Mouse (Mus musculus) heart, embryonic 14.5 days (tissue): ENCODE measurements around the gene Hnrnpul2. TPM values are rescaled to one million over a fixed set of nuclear protein-coding genes. Genes with fewer than 3 reads are reported as not detected.

ENCODE experiments used
- ATAC-seq: fragments of 200-750 bp; cut with Nextera tagmentation; 2 replicates; pipeline ENCODE4 v1.8.0; 2017; ENCODE audit warnings: low read depth, moderate TSS enrichment; ENCODE audit not compliant: insufficient number of reproducible peaks, insufficient read depth, low FRiP score
- H3K27ac ChIP-seq, 2 experiments: fragments of 200-500 bp in 1 of 2; fragments of 300-500 bp in 1 of 2; sonication (generic) in 1 of 2; replicated peaks in 1 of 2; 2 replicates each; pipeline ENCODE4 v1.5.1; 2012 to 2014; ENCODE audit warnings: low read depth in 2 of 2, low read length in 2 of 2, control low read depth in 1 of 2, mild to moderate bottlenecking in 1 of 2, mixed read lengths in 1 of 2; ENCODE audit not compliant: control insufficient read depth in 1 of 2, insufficient read depth in 1 of 2
- H3K27me3 ChIP-seq: fragments of 300-500 bp; sonication (generic); 2 replicates; pipeline ENCODE4 v1.6.1; 2014; ENCODE audit warnings: mild to moderate bottlenecking, low read length, control low read depth; ENCODE audit not compliant: control insufficient read depth, insufficient read depth
- H3K36me3 ChIP-seq: fragments of 300-500 bp; sonication (generic); 2 replicates; pipeline ENCODE4 v1.6.1; 2014; ENCODE audit warnings: mild to moderate bottlenecking, control low read depth, low read length, mixed read lengths; ENCODE audit not compliant: control insufficient read depth, insufficient read depth
- H3K4me1 ChIP-seq, 2 experiments: fragments of 200-500 bp in 1 of 2; fragments of 300-500 bp in 1 of 2; sonication (generic) in 1 of 2; 2 replicates each; pipeline ENCODE4 v1.6.1; 2012 to 2014; ENCODE audit warnings: low read length in 2 of 2, control low read depth in 1 of 2, mixed read lengths in 1 of 2; ENCODE audit not compliant: control insufficient read depth in 2 of 2, insufficient read depth in 2 of 2
- H3K4me2 ChIP-seq: fragments of 300-500 bp; sonication (generic); 2 replicates; pipeline ENCODE4 v1.6.1; 2014; ENCODE audit warnings: mild to moderate bottlenecking, low read length
- H3K4me3 ChIP-seq, 2 experiments: fragments of 200-500 bp in 1 of 2; fragments of 300-500 bp in 1 of 2; sonication (generic) in 1 of 2; 2 replicates each; pipeline ENCODE4 v1.5.1; 2012 to 2014; ENCODE audit warnings: low read length in 2 of 2, mild to moderate bottlenecking in 2 of 2, control low read depth in 1 of 2, low read depth in 1 of 2, moderate library complexity in 1 of 2; ENCODE audit not compliant: control insufficient read depth in 1 of 2, insufficient read depth in 1 of 2
- H3K9ac ChIP-seq: fragments of 300-500 bp; sonication (generic); 2 replicates; pipeline ENCODE4 v1.6.1; 2014; ENCODE audit warnings: mild to moderate bottlenecking, low read length
- H3K9me3 ChIP-seq: fragments of 300-500 bp; sonication (generic); 2 replicates; pipeline ENCODE4 v1.6.1; 2016; ENCODE audit warnings: low read length, control low read depth; ENCODE audit not compliant: control insufficient read depth
- WGBS: fragments of 180-500 bp; shearing (Covaris S2); extraction: QIAGEN DNeasy Blood & Tissue Kit; methylation state at CpG from one replicate; pipeline ENCODE4 v1.1.7; 2014; 5-methylcytosine and 5-hydroxymethylcytosine counted together
- polyA plus RNA-seq: library from polyadenylated mRNA; unstranded; fragments of >200 nt; fragmentation: Nextera tagmentation; extraction: Ambion mirVana; gene quantifications from 2 replicates; pipeline ENCODE4 v1.2.1, GENCODE M21; 2014

The Hnrnpul2 gene
- polyA plus RNA-seq, 1 experiment from 2014 or later = 5.0 TPM

DNA sequence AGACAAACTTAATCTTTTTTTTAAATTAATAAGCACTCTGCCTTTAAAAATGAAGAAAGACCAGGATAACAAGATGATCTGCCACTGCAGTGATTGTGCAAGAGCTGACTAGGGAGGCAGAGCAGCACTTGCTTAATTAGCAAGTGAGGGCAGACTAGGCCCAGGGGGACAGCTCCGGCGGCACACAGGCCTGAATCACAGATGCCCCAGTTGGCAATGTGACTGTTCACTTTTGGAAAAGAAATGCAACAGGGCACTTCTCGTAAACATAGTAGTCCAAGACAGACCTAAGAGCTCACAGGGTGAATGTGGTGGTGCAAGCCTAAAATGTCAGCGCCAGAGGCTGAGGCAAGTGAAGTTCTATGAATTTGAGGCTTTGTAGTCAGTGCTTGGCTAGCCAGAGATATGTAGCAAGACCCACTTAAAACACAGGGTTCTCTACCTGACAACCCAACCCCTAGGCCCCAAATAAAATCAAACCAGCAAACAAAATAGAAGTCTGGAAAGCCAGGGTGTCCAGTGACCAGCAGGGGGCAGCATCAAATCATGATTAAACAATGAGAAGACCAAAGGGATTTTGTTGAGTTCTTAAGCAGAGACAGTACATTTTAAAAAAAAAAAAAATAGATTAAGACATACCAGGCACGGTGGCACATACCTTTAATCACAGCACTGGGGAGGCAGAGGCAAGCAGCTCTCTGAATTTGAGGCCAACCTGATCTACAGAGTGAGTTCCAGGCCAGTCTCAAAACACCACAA is 24.7 kb downstream of the Hnrnpul2 start:
- Histone ChIP-seq H3K27me3 (no peaks in the 10 kb centered on the region), H3K27ac (no peak overlapping the region), H3K4me1 (peaks cover 7 to 11% of the 10 kb centered on the region in 2 experiments; a peak in 3 of 4 replicates), H3K36me3 (peaks cover 56% of the 10 kb centered on the region), H3K4me2 (no peak overlapping the region), H3K4me3 (no peak overlapping the region), H3K9me3 (no peaks in the 10 kb centered on the region), H3K9ac (no peak overlapping the region)
- 58% methylated on average over 5 of the region's 5 CpGs for WGBS
- no peak for ATAC-seq

DNA sequence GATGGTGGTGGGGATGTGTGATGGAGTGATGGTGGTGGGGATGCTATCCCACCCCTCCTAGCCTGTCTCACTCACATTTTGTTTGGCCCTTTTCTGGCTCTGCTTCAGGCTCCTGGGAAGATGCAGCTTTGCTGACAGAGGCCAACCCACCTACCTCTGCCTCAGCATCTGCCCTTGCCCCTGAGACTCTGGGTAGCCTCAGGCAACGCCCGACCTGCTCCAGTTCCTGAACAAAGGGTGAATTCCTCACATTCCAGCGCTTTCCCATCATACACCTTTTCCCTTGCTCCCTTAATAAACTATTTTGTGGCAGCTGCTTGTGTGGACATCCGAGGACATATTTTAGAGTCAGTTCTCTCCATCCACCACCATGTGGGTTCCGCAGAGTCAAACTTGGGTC is 28.5 kb downstream of the Hnrnpul2 start:
- no peak for ATAC-seq
- WGBS = 81% methylated on average over 5 of the region's 5 CpGs
- H3K4me3 ChIP-seq = no peak overlapping the region

DNA sequence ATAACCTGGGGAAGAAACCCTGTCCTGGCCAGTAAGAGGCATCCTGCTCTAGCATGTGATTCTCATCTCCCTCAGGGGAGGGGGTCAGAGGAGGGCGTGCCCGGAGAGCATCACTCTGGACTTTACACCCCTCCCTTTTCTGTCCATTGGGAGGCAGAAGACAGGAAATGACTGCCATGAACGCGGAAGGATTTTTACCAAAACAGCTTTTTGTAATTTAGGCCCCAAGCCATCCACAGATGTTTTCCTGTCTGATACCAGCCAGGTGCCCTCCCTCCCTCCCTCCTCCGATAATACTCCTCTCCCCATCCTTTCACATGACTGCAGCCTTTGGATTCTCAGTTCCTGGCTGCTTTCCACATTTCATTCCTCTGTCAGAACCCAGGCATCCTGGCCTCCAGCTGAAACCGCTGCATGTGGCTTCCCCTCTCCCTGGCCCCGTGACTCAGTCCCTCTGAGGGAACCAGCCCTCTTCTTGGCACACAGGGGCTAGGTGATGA is 30.6 kb downstream of the Hnrnpul2 start, which contains the start of gene Lrrn4cl:
TSS of gene Lrrn4cl (plus strand) at position 367 of the 500 bp plus-strand sequence.
- Histone ChIP-seq H3K36me3 (peaks cover 33% of the 10 kb centered on the region), H3K4me2 (peak within 1 kb of the TSS; percentile 30), H3K4me1 (peaks cover 9 to 10% of the 10 kb centered on the region in 2 experiments), H3K4me3 (no peak within 1 kb of the TSS), H3K27ac (peak within 1 kb of the TSS; percentile 8 to 58; a peak in 2 of 4 replicates), H3K9me3 (no peaks in the 10 kb centered on the region), H3K9ac (peak within 1 kb of the TSS; percentile 58), H3K27me3 (no peaks in the 10 kb centered on the region)
- WGBS = 18% methylated on average over 7 of the region's 7 CpGs
- peak; percentile 57; the same call in 1 of the 2 replicates for ATAC-seq

More for the DNA sequence above, 28.5 kb downstream of the Hnrnpul2 start:
- H3K27me3 ChIP-seq = no peaks in the 10 kb centered on the region
- peaks cover 39% of the 10 kb centered on the region for H3K36me3 ChIP-seq
- peaks cover 9 to 10% of the 10 kb centered on the region in 2 experiments for H3K4me1 ChIP-seq
- no peak overlapping the region for H3K4me2 ChIP-seq
- H3K9me3 ChIP-seq = no peaks in the 10 kb centered on the region
- H3K27ac ChIP-seq = no peak overlapping the region
- H3K9ac ChIP-seq = no peak overlapping the region

DNA sequence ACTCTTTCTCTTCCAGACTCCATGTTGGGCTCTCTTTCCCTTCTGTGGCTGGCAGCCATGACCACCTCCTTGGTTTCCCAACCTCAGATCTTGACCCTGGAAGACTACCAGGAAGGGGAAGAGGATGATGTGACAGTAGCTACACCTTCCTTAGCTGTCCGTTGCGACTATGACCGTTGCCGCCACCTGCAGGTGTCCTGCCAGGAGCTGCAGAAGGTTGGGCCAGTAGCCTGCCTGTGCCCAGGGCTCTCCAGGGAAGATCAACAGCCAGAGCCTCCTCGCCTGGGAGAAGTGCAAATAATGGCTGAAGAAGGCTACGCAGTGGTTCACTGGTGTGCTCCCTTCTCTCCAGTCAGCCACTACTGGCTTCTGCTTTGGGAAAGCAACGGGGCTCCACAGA is 31.8 kb downstream of the Hnrnpul2 start:
- no peak overlapping the region for H3K9ac ChIP-seq
- no peaks in the 10 kb centered on the region for H3K9me3 ChIP-seq
- no peak overlapping the region for H3K27ac ChIP-seq
- no peak for ATAC-seq
- no peak overlapping the region for H3K4me3 ChIP-seq
- peaks cover 21% of the 10 kb centered on the region for H3K36me3 ChIP-seq
- no peaks in the 10 kb centered on the region for H3K27me3 ChIP-seq
- WGBS = 50% methylated on average over 7 of the region's 7 CpGs
- no peak overlapping the region for H3K4me2 ChIP-seq
- H3K4me1 ChIP-seq = peaks cover 9 to 10% of the 10 kb centered on the region in 2 experiments

DNA sequence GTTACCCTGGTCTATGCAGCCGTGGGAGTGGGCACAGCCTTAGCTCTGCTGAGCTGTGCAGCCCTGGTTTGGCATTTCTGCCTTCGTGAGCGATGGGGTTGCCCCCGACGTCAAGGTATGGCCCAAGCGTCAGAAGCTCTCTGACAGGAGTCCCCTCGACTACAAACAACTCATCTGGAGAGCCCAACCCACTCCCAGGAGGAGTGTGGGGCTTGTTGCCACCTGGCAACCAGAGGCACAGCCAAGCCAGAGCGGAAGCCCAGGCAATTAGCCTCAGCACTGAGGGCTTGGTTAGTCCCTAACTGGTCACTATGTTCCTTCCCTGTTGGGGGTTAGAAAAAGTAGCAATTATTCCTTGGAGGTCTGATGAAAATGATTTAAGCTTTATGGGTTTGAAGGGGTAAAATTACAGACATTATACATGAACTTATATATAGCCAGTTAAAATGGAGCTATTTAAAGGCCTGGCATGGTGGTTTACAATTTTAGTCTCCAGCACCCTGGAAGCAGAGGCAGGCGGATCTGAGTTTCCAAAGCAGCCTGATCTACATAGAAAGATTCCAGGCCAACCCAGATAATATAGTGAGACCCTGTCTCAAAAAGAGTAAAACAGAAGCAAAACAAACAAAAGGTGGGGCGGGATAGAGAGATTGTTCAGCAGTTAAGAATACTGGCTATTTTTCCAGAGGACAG is 32.6 kb downstream of the Hnrnpul2 start:
- 52% methylated on average over 10 of the region's 10 CpGs for WGBS
- H3K4me2 ChIP-seq = no peak overlapping the region
- H3K27ac ChIP-seq = no peak overlapping the region
- peaks cover 9 to 10% of the 10 kb centered on the region in 2 experiments for H3K4me1 ChIP-seq
- H3K4me3 ChIP-seq = no peak overlapping the region
- peaks cover 13% of the 10 kb centered on the region for H3K36me3 ChIP-seq
- no peaks in the 10 kb centered on the region for H3K27me3 ChIP-seq
- no peak for ATAC-seq
- no peak overlapping the region for H3K9ac ChIP-seq
- no peaks in the 10 kb centered on the region for H3K9me3 ChIP-seq

DNA sequence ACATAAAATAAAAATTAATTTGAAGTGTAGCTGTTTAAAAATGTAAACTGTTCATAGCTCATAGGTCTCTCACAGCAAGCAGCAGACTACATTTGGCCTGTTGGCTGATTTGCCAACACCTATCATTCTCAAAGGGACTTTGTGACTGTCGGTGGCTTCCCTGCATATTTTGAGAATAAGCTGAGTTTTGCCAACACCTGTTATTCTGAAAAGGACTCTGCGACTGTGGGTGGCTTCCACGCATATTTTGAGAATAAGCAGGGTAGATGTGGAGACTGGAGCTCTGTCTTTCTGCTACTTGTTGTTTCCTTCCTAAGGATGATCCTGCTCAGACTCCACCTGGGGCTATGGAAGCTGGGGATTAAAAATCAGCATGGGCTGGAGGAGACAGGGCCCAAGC is 33.3 kb downstream of the Hnrnpul2 start:
- Histone ChIP-seq H3K9ac (no peak overlapping the region), H3K27me3 (no peaks in the 10 kb centered on the region), H3K27ac (no peak overlapping the region), H3K36me3 (peaks cover 6% of the 10 kb centered on the region), H3K9me3 (no peaks in the 10 kb centered on the region), H3K4me2 (no peak overlapping the region), H3K4me1 (peaks cover 9 to 10% of the 10 kb centered on the region in 2 experiments), H3K4me3 (no peak overlapping the region)
- ATAC-seq = no peak
- 83% methylated on average over 3 of the region's 3 CpGs for WGBS

DNA sequence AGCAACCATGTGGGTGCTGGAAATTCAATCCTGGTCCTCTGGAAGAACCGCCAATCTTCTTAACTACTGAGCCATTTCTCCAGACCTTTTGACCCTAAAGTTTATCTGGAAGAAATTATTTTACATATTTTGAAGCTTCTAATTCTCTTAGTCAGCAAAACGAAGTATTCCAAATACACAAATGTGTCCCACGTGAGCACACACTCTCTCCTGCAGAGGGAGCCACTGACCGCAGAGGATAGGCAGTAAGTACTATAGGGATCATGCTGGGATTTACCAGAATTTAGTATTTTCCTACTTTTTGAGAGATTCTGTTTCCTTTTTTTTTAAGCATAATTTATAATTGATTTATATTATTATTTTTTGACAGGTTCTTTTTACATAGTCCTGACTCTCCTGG is 37.9 kb downstream of the Hnrnpul2 start:
- Histone ChIP-seq H3K9ac (no peak overlapping the region), H3K4me3 (no peak overlapping the region), H3K36me3 (no peaks in the 10 kb centered on the region), H3K9me3 (no peaks in the 10 kb centered on the region), H3K27ac (no peak overlapping the region), H3K27me3 (no peaks in the 10 kb centered on the region), H3K4me1 (no peaks in the 10 kb centered on the region), H3K4me2 (no peak overlapping the region)
- ATAC-seq = no peak
- WGBS = 37% methylated on average over 4 of the region's 4 CpGs
